Mouse (Mus musculus): ENCODE measurements around the gene Ass1.

DNA sequence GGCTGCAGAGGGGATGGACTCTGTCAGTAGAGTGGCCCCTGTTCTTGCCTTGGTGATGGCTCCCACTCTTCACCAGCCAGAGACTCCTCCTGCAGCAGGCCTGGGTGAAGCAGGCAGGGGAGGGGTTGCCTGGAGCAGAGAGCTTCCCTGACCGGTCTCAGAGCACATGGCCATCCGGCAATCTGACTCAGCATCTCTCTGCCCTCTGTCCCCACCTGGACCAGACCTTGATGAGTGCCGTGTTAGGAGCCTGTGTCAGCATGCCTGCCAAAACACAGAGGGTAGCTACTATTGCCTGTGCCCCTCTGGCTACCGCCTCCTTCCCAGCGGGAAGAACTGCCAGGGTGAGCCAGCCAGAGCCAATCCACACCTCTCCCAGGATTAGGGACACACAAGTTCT, 11.5 kb upstream of the Ass1 start:
- TF ChIP-seq CTCF (IDR thresholded peaks at IDR 0.05) (no peak), POLR2A (IDR thresholded peaks at IDR 0.05; ENCODE audit: insufficient read depth, low read depth, low read length) (no peak), EP300 (IDR thresholded peaks at IDR 0.05; ENCODE audit: insufficient read depth, low read depth, low read length) (no peak)

Measured in heart, adult 2 months (tissue).